Mouse (Mus musculus): Measurements from ENCODE around the gene Snrpb2. TPM values are rescaled to one million over a fixed set of nuclear protein-coding genes. Genes with fewer than 3 reads are reported as not detected.

The Snrpb2 gene
- 10 to 100 TPM; 34.2 to 35.0 TPM for total RNA-seq (2021)

GRCm38 (mm10) chr2:143062812-143063792 lies at the start of gene Snrpb2:
Gene Snrpb2 (plus strand): TSS chr2:143063039.
- DNase-seq (ENCODE audit: low spot score in 2 of 2), result peak; percentile 87 to 88
- intact Hi-C loops (cut with DNase I), result loop anchor here (5.0 kb wide), 1 partner anchor 161 kb away; the partner anchor contains the start of gene Kif16b

DNA sequence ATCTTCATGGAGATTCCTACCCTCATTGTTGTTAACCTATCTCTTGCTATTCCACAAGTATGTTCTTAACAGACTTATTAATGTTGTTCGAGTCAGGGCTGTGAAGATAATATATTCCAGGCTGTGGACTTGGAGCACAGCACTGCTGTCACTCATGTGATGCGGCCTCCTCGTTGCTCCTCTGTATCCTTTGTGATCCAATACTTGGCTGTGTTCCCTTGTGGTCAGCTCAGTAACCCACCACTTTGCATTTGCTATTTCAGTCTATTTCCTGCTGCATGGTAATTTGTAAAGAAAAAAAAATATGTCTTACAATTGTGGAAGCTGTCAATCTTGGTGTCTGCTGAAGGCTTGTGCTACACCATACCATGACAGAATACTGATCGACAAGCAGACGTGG lies 49.8 kb upstream of the Snrpb2 start:
- DNase-seq (ENCODE audit: low spot score in 2 of 2), result no peak
- intact Hi-C loops (cut with DNase I), result no loop called here

DNA sequence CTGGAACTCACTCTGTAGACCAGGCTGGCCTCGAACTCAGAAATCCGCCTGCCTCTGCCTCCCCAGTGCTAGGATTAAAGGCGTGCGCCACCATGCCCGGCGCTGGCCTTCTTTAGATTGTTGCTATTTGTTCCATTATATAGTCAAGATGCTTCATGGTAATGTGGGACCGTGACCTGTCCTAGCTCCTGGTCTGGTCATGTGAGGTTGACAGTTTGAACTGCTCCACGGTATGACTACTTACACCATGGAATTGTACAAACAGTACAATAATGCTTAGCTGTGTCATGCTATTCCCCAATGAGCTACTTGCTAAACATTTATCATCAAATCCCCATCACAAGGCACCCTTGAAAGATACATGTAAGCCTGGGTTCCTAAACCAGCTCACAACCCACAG lies 44.8 kb upstream of the Snrpb2 start:
- intact Hi-C loops (cut with DNase I), result no loop called here
- DNase-seq (ENCODE audit: low spot score in 2 of 2), result no peak

- intact Hi-C loops (cut with DNase I), result no loop called here
- peak in 1 of 2 experiments; percentile 34 for DNase-seq (ENCODE audit: low spot score in 2 of 2)
Measured at GRCm38 (mm10) chr2:143018591-143019130, 44.2 kb upstream of the Snrpb2 start.

- intact Hi-C loops (cut with DNase I), result no loop called here
- no peak for DNase-seq (ENCODE audit: low spot score in 2 of 2)
Measured at GRCm38 (mm10) chr2:143019727-143020126, 43.1 kb upstream of the Snrpb2 start.

DNA sequence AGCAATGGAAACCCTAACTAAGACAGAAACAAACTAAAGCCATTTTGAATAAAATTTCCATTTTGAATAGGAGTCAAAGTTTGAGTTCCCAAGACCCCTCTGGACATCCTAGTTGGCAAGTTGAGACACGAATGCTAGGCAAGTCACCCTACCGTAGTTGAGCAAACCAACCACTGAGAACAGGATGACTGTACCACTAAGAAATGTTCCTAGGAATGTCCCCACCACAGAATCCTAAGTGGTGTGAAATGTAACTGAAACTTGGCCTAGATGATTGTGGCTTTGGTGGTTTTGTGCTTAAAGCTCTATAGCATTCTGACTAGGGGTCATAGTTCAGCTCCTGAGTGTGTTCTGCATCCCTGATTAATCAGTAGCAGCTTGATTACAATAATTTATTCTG lies 39.5 kb upstream of the Snrpb2 start:
- intact Hi-C loops (cut with DNase I), result no loop called here
- DNase-seq (ENCODE audit: low spot score in 2 of 2), result no peak

DNA sequence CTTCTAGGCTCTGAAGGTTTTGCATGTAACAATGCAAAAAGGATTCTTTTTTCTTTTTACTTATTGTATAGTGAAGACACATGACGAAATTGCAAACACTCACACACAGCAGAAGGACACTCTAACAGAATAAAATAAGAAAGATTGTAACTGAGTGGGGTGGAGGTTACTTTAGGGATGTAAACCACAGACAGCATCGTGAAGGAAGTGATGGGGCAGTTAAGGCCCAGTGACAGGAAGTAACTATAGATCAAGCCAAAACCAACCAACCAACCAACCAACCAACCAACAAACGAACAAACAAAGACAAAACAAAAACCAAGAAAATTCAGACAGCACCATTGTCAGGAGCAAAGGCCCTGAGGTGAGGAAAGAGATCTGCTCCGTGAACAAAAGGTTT lies 38.6 kb upstream of the Snrpb2 start:
- no peak for DNase-seq (ENCODE audit: low spot score in 2 of 2)
- intact Hi-C loops (cut with DNase I), result no loop called here

DNA sequence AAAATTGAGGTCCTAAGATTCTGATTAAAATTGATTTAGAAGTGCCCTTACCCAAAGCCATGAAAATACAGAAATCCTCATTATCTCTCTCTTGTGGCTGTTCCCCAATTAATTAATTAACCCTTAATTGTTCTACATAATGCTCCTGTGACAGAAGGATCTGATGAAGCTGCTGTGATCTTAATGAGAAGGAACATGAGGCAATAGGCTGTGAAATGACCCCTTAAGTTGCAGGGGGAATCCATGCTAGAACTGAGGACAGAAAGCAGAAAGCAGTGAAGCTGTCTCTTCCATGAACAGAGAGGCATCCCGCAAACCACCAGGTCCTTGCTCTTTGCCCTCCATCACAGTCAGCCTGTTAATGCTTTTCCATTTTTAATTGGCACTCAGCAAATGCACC lies 31.6 kb upstream of the Snrpb2 start:
- intact Hi-C loops (cut with DNase I), result no loop called here
- no peak for DNase-seq (ENCODE audit: low spot score in 2 of 2)

- DNase-seq (ENCODE audit: low spot score in 2 of 2), result peak; percentile 15 to 46
Measured at GRCm38 (mm10) chr2:143032378-143033255, 30.2 kb upstream of the Snrpb2 start.

GRCm38 (mm10) chr2:143034350-143035085 lies 28.3 kb upstream of the Snrpb2 start:
- intact Hi-C loops (cut with DNase I), result no loop called here

More at GRCm38 (mm10) chr2:143032378-143033255, 30.2 kb upstream of the Snrpb2 start:
- intact Hi-C loops (cut with DNase I), result no loop called here

GRCm38 (mm10) chr2:143035086-143035593 lies 27.7 kb upstream of the Snrpb2 start:
- intact Hi-C loops (cut with DNase I), result no loop called here
- DNase-seq (ENCODE audit: low spot score in 2 of 2), result peak; percentile 44 to 81

More at GRCm38 (mm10) chr2:143034350-143035085, 28.3 kb upstream of the Snrpb2 start:
- DNase-seq (ENCODE audit: low spot score in 2 of 2), result peak; percentile 48 to 67

- intact Hi-C loops (cut with DNase I), result no loop called here
- DNase-seq (ENCODE audit: low spot score in 2 of 2), result no peak
Measured at GRCm38 (mm10) chr2:143041596-143041995, 21.2 kb upstream of the Snrpb2 start.

GRCm38 (mm10) chr2:143055251-143055650 lies 7.6 kb upstream of the Snrpb2 start:
- DNase-seq (ENCODE audit: low spot score in 2 of 2), result no peak
- intact Hi-C loops (cut with DNase I), result no loop called here

GRCm38 (mm10) chr2:143056736-143057135 lies 6.1 kb upstream of the Snrpb2 start:
- DNase-seq (ENCODE audit: low spot score in 2 of 2), result peak; percentile 37 to 85
- intact Hi-C loops (cut with DNase I), result no loop called here

GRCm38 (mm10) chr2:143062432-143062811 lies 417 bp upstream of the Snrpb2 start:
- peak in 1 of 2 experiments; percentile 16 for DNase-seq (ENCODE audit: low spot score in 2 of 2)
- intact Hi-C loops (cut with DNase I), result loop anchor here (5.0 kb wide), 1 partner anchor 160 kb away; the partner anchor contains the start of gene Kif16b

DNA sequence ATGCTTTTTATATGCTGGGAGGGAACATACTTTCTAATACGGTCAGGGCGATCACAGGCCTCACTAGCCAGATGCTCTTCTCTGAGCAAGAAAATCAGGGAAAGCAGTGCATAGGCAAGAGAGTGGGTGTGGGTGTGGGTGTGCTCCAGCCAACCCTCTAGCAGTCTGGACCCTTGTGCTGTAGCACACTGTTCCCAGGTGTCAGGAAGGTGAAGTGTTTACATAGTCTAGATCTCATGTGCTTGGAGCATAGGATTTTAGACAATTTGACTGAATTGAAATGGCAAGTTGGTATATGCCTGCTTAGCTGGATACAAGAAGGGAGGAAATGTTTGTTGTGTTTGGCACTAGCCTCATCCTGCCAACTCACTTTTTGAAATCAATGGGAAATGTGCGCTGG lies 3.1 kb downstream of the Snrpb2 start:
- intact Hi-C loops (cut with DNase I), result no loop called here
- no peak for DNase-seq (ENCODE audit: low spot score in 2 of 2)

- DNase-seq (ENCODE audit: low spot score in 2 of 2), result no peak
- intact Hi-C loops (cut with DNase I), result no loop called here
Measured at GRCm38 (mm10) chr2:143078198-143078851, 15.5 kb downstream of the Snrpb2 start, which contains the start of gene Otor. Gene Otor (plus strand): TSS chr2:143078473.

DNA sequence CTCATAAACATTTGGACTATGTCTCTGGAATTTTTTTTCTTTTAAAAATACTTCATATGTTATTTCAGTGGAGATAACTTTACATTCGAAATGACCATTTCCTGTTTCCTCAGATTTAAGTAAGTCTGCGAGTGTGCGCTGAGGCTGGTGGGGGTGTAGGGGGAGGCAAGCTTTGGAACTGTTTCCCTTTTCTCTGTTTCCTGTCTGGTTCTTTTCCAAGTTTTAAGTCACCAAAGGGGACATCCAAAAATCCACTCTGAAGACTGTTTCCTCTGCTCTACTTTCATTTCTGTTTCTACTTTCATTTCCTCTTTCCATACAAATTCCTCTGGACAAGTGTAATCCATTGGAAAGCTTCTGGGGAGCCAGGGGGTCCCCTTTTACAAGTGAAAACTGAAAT lies 18.9 kb downstream of the Snrpb2 start:
- no peak for DNase-seq (ENCODE audit: low spot score in 2 of 2)
- intact Hi-C loops (cut with DNase I), result no loop called here

Data from left cerebral cortex, postnatal 25 days (tissue).